Mouse (Mus musculus) right cerebral cortex, adult 2 months (tissue): ENCODE data around the gene Zbtb11.
"Not testable (repeated sequence)": the region's sequence is repeated elsewhere in the genome, so short reads cannot be mapped to it uniquely, and the experiment has no call there.

Source experiments
- DNase-seq, 2 experiments: peaks; one replicate each; pipeline ENCODE4 v3.0.0; 2021 to 2022; ENCODE audit warnings: low spot score in 2 of 2

Zbtb11 gene

DNA sequence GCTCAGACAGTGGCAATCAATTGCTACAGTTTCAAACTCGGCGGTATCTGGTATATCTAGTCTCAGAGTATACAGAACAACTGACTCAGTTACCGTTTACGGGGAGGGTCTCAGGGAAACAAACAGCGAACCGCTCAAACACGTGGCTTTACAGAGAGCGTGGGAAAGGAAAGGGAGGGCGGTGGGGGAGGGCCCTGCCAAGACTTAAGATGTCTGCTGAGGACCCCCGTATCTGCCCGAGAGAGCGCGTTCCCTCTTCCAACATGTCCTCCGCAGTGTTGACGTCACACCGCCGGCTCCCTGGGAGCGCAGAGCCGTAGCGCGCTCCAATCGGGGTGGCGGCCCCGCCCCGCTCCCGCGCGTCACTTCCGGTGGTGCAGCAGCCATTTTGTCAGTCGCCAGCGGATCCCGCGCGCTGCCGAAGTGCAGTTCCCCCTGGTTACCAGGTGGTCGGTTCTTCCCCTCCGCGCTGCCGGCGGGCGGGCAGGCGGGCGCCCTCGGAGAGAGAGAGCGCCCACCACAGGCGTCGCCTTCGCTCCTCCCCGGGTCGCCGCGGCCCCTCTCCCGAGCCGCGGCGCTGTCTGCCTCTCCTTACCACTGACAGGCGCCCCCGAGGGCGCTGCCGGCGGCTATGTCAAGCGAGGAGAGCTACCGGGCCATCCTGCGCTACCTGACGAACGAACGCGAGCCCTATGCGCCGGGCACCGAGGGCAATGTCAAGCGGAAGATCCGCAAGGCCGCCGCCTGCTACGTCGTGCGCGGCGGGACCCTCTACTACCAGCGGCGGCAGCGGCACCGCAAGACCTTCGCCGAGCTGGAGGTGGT lies at the start of gene Zbtb11:
TSS of gene Zbtb11 (plus strand) at position 453 of the 825 bp plus-strand sequence.
- peak; percentile 98 to 99 for DNase-seq

DNA sequence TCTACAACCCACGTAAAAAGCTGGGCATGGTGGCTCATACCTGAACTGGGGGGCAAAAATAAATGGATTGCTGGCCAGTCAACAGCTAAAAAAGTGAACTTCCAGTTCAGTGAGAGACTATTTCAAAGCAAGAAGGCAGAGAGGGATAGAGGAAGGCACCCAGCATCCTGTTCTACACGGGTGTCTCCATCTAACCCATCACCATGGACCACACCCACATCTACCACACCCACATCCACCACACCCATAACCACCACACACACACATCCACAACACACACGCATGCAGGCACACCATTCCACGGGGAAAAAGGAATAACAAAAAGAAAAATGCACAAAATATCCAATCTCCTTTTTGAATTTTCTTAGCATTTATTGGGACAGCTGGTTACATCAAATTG lies 49.7 kb upstream of the Zbtb11 start:
- no peak for DNase-seq

DNA sequence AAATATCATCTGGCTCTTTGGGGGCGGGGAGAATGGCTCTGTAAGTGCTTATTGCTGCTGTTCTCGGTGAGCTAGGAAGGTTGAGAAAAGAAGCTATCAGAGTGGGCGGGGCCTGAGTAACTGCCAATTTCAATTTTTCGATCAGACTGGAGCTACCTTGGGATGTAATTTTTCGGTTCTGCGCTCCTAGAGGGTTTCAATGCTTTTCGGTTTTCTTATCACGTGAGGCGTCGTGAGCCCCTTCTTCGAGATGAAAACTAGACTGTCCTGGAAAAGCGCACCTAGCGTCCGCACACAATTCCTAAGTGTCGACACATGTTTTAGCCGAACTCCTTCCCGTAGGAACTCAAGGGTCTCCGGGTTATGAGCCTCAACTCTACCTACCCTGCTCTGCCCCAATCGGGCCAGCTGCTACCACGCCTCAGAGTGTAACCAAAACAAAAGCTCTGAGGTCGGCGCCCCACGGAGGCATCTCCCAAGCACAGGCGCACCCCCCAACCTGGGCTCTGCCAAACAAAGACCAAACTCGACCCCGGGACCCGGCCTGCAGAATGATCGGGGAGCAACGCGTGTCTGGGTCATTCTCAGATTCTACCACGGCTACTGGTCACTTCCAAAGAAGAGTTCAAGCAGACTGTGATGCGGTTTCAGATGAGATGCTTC lies 39.9 kb upstream of the Zbtb11 start:
- DNase-seq = peak in 1 of 2 experiments; percentile 24

DNA sequence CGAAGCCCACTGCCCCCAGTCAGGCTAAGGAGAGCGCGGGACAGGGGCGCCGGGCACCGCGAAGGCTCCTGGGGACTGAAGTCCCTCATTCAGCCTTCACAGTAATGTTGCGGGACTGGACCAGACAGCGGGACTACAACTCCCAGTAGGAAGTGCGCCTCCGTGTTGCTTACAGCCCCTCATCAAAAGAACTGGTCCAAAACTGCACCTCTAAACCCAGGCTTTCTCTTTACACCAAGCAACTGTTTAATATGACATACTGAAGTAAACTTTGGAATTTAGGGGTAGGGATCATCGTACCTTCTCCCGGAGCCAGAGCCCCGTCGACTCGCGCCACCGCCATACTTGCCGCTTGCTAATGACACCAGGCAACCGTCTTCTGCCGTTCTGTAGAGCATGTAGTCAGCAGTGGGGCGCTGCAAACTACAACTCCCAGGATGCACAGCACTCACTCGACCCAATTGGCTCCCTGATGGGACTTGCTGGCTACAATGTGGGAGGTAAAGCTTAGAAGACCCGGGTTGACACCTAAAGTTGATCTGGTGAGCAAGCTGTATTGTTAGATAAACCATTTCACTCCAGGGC lies 39.1 kb upstream of the Zbtb11 start, which contains the start of gene Cep97:
TSS of gene Cep97 (minus strand) at position 403 of the 585 bp plus-strand sequence.
- DNase-seq = peak; percentile 93 to 99

DNA sequence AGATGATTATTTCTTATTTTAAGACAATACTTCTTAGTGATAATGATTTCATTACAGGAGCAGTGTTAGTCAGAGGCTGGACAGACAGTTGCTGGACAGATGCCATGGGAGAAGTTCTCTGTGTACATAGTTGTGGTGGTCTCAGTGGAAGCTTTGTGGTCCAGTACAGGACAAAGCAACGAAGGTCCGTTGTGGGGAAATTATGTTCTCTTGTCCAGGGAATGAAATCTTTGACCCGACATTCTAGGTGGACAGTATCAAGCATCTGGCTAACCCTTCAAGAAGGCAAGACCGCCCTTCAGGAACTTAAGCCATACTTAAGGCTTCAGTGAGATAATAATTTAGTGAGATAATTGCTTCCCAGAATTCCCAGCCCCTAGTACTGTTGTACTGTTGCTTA lies 34.9 kb upstream of the Zbtb11 start:
- no peak for DNase-seq

DNA sequence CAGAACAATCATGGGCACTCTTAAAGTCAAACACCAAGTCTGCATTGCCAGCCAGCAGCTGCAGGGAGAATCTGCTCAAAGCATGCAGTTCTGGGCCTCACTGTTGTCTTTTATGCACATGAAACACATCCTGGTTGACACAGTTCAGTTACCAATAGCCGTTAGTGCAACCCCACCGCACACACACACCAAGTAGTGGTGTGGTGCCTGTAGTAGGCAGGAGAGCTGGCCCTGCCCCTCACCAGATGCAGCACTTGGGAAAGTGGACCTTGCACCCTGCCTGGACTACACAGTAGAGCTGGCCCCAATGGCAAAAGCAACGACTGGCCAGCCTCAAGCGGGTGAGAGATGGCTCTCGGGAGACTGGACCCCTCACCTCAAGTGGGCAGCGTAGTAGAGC lies 34.0 kb upstream of the Zbtb11 start:
- no peak for DNase-seq

DNA sequence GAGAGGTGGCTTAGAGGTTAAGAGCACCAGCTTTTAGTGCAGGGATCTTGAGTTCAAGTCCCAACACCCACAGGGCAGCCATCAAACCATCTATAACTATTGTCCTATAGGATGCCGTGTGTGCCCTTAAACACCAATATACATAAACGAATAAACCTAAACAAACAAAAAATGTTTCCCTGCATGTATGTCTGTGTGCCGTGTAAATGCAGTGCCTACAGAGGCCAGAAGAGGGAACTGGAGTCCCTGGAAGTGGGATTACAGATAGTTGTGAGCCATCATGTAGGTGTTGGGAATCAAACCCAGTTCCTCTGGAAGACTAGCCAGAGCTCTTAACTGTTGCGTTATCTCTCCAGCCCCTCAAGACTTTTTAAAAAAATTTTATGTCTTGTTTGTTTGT lies 32.9 kb upstream of the Zbtb11 start:
- DNase-seq = no peak

DNA sequence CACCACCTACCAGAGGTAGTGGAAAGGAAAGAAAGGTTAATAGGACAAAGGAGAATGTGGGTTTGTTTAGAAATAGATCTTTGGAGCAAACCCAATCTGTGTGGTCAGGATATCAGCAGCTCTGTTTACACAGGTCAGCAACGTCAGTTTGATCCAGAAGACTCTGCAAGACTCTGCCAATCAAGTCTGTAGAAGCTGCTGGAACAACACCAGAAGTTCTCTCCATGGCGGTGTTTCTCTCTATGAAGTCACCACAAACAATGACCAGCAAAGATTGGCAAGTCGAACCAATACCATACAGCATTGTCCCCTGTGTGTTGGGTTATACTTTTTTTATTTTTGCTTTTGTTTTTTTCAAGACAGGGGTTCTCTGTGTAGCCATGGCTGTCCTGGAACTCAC lies 26.4 kb upstream of the Zbtb11 start:
- DNase-seq = no peak

DNA sequence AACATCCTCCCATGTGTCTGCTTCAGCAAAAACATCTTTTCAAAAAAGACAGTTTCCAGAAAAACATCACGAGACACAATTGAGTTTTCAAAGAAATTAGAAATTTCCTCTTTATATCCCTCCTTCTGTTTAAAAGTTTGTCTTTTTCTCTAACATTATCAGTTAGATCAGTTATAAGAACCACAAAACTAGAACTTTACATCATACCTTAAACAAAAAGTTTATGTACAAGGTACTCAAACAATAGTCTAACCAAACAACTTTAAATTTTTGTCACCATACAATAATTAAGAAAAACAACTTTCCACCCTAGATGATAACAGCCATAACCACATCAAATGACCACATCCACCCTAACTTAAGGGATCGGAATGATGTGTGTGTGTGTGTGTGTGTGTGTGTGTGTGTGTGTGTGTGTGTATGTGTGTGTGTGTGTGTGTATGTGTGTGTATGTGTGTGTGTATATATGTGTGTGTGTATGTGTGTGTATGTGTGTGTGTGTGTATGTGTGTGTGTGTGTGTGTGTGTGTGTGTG lies 25.7 kb upstream of the Zbtb11 start:
- DNase-seq = not testable (repeated sequence)

DNA sequence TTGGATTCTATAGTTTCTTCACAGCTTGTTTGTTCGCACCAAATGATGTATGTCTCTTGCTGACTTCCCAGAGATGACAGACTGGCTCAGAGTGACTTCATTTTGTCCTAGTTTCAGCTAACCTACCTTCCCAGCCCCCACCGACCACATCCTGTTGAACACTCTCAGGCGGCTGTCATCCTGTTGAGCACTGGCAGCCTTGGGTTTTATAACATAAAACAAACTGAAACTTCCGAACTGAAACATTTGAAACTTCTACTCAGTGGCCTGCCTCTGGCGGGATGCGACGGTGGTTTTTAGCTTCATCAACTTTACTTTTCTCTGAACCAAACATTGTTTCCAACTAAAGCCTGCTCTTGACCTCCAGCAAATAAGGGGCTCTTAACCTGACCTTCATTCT lies 24.7 kb upstream of the Zbtb11 start:
- no peak for DNase-seq

DNA sequence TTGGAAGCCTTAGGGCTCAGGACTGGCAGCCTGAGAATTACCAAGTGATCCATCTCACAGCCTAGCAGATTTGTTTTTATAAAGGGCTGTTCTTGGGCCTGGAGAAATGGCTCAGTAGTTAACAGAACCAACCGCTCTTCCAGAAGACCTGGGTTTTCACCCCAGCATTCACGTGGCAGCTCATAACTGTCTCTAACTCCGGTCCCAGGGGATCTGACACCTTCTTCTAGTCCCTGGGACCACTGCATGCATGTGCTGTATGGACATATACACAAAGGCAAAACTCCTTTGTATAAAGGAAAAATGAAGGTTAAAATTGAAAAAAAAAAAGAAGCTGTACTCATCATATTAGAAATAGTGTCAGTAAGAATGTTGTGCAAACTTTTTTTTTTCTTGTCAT lies 23.2 kb upstream of the Zbtb11 start:
- DNase-seq = no peak

DNA sequence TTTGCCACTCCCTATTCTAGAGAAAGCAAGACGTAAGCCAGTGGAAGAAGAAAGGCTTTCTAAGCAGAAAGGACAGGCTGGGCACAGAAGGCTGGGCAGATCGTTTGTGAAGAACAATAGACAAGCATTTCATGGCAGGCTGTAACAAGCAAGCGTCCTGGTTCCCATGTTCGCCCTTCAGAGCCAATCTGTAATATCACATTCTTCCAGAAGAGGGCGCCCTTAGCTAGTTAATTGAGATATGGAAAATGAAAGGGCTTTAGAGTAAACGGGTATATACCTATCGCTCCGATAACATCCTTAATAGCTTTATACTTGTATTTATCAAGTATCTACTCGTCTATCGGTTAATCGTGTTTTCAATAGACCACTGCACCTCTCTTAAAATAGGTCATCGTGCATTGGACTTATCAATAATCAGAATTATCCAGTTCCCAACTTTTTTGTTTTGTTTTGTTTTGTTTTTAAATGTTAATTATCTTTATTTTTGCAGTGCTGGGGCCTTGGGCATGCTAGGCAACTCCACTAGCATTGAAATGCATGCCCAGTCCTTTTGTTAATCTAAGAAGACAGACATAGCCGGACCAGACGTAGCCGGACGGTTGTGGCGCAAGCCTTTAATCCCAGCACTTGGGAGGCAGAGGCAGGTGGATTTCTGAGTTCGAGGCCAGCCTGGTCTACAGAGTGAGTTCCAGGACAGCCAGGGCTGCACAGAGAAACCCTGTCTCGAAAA lies 22.6 kb upstream of the Zbtb11 start:
- DNase-seq = peak; percentile 79 to 89

DNA sequence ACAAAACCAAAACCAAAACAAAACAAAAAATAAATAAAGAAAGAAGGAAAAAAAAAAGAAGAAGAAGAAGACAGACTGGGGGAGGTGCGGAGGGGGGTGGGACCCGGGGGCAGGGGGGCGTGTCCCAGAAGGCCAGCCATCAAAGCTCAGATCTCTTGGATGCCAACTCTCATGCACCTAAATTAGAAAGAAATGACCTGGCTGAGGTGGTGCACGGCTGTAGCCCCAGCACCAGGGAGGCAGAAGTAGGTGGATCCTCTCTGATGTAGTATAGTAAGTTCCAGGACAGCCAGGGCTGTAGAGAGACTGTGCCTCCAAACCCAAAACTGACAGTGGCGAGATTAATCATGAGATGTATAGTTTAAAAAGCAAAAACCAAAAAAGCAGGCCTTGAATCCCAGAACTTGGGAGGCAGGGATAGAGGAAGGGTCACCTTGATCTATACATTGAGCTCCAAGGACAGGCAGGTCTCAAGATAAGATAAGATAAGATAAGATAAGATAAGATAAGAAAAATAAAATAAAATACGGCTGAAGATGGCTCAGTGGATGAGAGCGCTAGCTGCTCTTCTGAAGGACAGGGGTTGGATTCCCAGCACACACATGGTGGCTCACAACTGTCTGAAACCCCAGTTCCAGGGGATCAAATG lies 21.9 kb upstream of the Zbtb11 start:
- no peak for DNase-seq

DNA sequence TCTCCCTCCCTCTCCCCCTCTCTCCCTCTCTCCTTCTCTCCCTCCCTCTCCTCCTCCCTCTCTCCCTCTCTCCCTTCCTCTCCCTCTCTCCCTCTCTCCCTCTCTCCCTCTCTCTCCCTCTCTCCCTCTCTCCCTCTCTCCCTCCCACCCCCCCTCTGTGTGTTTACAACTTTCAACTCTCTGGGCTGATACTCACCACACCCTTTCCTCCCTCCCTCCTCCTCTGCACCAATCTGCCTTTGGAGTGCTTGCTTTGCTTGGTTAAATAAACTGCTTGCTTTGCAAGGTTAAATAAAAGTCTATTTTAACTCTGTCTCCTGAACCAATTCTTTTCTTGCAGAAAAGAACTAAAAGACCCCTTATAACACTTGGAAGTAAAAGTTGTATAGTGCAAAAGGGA lies 20.9 kb upstream of the Zbtb11 start:
- DNase-seq = no peak

DNA sequence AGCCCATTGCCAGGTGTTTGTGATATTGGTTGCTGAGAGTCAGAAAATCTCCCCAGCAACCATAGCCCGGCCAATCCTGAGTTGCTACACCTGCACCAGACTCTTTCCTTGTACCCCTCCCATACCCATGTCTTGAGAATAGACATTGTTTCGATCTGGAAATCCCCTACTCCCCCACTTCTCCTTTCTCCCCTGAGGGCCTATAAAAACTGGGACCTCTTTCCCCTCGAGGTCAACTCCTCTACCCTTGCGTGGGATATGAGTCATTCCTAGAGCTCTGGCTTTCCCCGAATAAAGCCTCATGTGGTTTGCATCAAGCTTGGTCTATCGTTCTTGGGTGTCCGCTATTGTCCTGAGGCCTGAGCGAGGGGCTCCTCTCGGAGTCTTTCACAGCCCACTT lies 19.5 kb upstream of the Zbtb11 start:
- DNase-seq = not testable (repeated sequence)

DNA sequence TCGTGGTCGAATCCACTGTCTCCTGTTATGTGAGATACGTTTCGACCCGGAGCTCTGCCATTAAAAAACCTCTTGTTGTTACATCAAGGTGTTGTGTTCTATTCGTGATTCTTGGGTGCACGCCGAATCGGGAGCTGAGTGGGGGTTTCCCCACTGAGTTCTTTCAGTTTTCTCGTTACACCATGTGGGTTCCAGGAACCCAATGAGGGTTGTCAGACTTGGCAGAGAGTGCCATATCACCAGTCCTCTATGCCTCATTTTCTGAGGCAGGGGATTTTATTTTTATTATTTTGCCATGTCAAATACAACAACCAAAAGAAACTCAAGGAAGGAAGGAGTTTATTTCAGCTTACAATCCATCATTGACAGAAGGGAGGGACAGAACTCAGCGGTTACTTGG lies 10.6 kb upstream of the Zbtb11 start:
- DNase-seq = not testable (repeated sequence)

DNA sequence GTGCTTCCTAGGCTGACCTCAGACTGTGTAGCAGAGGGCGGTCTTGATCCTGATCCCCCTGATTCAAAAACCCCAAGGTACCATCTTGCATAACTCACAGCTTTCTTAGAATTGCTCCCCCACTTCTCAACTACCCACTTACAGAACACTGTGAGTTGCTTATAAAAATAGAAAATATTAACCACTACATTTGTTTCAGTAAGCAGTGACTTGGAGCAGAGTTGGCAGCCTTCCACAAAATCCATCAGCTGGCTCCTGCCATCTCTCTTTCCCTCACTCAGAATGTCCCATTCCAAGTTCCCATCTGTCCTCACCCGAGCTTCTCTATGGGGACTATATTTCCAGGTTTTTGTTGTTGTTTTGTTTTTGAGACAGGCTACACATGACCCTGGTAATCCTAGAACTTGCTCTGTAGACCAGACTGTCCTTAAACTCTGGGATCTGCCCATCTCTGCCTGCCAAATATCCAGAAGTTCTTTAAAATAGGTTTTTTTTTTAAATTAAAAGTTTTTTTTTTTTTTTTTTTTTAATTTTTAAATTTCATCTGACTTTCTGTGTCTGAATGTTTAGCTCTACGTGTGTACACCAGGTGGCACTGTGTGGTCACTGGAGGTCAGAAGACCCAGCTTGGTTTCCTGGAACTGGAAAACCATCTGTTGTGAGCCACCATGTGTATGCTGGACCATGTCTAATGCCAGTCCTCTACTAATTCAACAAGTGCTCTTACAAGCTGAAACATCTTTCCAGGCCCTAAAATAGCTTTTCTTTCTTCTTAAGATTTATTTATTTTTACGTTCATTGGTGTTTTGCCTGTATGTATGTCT lies 9.3 kb upstream of the Zbtb11 start:
- DNase-seq = peak; percentile 47 to 49

DNA sequence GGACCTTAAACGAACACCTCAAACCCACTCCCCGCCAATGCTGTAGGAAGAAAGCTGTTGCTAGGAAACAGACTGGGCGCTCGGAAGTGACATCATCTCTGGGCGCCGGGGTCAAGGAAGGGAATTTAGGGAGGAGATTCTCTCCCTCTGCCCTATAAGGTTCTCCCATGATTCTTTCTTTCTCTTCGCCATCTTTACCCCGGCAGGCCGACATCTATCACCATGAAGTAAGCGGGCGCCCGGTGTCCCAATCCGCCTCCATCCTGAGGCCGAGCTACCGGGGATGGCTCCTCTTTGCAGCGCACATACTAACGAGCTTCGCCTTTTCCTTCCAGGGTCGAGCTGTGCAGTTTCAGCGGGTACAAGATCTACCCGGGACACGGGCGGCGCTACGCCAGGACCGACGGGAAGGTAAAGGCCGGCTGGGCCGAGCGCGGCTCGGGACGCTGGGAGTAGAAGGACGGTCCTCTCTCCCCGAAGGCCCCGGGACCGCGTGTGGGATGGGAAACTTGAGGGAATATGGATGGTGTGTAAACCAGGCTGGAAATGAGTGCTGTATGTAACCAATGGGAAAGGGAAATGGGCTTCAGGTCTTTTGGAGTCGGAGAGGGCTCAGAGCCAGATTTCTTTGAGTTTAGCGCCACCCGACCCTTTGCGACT lies 7.3 kb upstream of the Zbtb11 start, which contains the start of gene Rpl24:
TSS of gene Rpl24 (plus strand) at position 64 of the 660 bp plus-strand sequence.
- peak; percentile 98 to 99 for DNase-seq

DNA sequence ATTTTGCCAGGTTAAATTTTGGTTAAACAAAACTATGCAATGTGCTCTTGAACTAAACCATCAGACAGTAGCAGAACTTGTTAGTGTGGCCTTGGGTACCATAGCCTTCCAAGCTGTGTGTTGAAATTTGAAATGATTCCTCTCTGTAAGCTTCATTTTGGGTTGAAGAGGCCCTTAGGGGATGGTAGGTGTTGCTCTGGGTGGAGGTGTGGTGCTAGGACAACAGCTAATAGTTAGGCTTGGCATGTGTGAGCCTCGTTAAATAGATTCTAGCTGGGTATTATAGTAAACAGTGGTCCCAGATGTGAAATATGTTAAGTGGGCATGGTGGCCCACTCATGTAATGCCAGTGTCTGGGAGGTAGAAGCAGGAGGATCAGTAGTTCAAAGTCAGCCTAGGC lies 6.5 kb upstream of the Zbtb11 start:
- DNase-seq = no peak

DNA sequence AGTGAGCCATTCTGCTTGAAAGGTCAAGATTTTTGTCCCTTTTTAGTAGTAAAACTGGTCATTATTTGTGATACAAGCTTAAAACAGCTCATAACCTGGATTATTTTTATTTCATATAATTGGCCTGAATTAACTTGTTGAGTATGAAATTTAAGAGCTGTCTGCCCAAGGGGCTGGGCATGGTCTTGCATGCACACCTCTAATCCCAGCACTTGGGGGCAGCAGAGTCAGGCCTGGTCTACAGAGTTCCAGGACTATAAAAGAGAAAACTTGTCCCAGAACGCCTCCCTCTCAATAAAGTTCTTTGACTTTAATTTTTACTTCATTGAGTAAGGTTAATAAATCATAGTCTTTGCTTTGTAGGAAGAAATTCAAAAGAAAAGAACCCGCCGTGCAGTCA lies 4.5 kb upstream of the Zbtb11 start:
- DNase-seq = peak in 1 of 2 experiments; percentile 23
